Mouse (Mus musculus) spleen, postnatal 14 days (tissue): ENCODE data around the gene Gm17622.

Source experiments
- DNase-seq, 2 experiments: peaks; one replicate each; pipeline ENCODE4 v3.0.0; 2021 to 2022; ENCODE audit warnings: low spot score in 2 of 2

Gm17622 gene

GRCm38 (mm10) chr13:96490433-96490832, at the start of gene Gm17622:
TSS of gene Gm17622 (plus strand) at chr13:96490733.
- DNase-seq, result no peak

DNA sequence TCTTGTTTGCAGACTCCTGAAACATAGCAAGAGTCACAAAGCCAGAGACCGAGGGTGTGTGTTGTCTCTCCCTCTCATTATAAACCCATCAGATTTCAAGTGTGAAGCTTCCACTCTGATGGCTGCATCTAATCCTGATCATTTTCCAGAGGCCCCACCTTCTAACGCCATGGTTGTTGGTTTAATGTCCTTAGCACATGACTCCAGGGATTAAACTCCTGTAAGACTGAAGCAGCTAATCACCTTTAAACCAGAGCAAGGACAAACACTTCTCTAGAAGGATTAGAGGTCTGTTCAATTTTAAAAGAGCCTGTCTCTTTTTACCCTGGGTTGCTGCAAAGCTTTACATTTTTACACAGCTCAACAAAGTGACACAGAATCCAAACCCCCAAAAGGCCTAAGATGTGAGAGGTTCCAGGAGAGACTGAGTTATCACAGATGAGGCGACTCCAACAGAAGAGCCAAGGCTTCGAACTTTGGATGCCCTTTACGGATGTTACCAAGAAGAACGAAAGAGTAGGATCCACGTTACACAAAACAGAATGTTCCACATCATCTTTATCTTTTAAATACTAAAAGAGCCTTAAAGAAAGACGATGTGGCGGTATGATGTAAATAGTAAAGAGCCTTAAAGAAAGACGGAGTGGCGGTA, 40.2 kb upstream of the Gm17622 start:
- no peak for DNase-seq

GRCm38 (mm10) chr13:96450869-96451268, 39.7 kb upstream of the Gm17622 start:
- DNase-seq, result no peak

DNA sequence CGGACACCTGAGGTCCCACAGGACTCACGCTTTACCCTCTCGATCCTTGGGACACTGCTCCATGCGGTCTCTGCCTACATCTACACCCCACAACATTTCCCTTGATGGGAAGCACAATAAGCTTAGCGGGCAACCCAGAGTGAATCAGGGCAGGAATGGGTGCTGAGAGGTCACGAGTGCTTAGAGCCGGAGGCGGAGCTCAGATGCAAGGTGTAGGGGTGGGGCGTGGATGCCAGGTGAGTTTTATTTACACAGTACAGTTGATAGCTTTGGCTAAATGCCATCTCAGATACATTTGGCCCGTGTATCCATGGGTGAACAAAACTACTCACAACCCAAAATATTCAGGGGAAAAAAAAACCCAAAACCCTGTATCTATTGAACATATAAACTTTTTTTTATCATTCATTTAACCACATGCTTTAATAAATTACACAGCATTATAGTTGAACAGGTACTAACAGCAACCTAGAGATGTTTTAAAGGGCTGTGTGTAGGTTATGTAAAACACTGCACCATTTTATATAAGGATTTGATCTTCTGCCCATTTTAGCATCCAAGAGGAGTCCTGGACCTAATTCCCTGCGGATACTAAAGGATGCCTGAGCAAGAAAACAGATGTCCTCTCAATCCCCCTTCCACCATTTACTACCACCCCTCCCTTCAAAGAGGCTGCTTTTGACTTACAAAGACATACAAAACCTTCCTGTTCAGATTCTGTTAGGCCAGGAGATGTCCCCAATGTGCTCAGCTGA, 39.0 kb upstream of the Gm17622 start:
- no peak for DNase-seq

- DNase-seq, result no peak
These were observed 37.9 kb upstream of the Gm17622 start for GRCm38 (mm10) chr13:96452621-96453020.

DNA sequence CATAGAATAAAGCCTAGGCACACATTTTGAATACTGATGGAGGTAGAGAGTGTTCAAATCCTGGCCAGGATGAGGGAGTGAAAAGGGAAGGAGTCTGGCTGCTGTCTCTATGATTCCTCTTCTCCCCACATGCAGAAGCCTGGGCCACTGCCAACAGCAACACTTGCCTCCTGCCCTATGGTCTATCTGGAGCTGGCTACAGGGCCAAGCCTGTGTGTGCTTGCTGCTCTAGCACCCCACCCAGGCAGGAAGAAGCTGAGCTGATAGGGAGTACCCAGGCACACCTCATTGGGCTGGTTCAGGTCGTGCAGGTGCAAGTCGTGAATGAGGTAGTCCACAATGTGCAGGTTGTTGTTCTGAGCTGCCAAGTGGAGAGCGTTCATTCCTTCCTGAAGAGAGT, 36.2 kb upstream of the Gm17622 start:
- DNase-seq, result no peak

DNA sequence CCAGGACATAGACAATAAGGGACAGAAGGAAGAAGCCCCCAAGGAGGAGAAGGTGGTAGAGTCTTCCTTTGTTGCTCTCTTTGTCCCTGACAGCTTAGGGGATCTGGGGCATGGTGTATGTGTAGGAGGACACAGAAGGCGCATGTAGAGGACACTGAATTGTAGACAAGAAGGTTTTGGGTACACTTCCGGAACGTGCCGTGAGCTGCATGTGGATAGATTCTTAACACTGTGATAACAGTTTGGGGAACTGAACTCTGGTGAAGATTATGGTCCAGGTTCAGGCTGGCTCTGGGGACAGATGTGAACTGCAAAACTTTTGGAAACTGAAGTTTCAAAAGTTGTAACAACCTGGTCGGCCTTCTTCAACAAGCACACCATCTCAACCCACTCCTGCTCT, 33.0 kb upstream of the Gm17622 start:
- DNase-seq, result no peak

- DNase-seq, result no peak
These were observed 32.5 kb upstream of the Gm17622 start for GRCm38 (mm10) chr13:96458018-96458417.

GRCm38 (mm10) chr13:96458606-96459005, 31.9 kb upstream of the Gm17622 start:
- DNase-seq, result no peak

GRCm38 (mm10) chr13:96462644-96463043, 27.9 kb upstream of the Gm17622 start:
- no peak for DNase-seq

- no peak for DNase-seq
These were observed 25.2 kb upstream of the Gm17622 start for GRCm38 (mm10) chr13:96465315-96465714.

GRCm38 (mm10) chr13:96468678-96469077, 21.9 kb upstream of the Gm17622 start:
- no peak for DNase-seq

GRCm38 (mm10) chr13:96470556-96470955, 20.0 kb upstream of the Gm17622 start:
- DNase-seq, result no peak

DNA sequence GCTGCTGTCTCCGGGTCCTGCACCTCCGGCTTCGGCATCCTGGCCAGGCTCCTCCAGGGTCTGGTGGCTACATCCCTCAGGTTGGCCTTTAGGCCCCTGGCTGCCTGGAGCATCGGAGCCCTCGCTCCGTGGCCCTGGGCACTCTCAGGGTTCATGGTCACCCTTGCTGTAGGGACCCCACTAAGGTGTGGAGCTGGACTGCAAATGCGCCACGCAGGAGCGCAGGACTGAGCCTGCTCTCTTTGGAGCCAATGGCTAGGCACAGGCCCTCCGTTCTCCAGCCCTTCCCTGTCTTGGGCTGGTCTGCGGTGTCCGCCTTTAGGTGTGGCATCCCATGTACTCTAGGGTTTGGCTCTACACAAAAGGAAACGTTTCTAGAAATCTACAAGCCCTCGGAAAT, 19.6 kb upstream of the Gm17622 start, which contains the start of gene Ankdd1b:
Gene Ankdd1b (minus strand): TSS at position 242 of the 400 bp plus-strand sequence.
- no peak for DNase-seq

DNA sequence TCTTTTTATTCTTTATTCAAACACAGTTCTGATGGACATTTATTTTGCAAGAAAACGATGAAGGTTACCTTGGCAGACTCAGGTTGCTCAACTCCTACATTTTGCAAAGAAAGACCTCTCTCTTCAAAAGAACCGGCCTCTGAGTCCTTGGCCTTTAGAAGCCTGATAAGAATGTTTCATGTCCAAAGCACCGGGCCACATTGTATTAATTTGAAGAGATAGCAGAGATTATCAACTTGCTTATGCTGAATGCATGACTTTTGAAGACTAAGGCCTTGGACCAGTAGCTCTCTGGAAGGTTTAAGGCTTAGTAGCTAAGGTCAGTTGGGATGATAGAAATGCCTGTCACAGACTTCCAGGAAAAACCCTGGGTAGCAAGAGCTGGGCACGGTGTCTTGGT, 13.3 kb upstream of the Gm17622 start:
- no peak for DNase-seq

- DNase-seq, result no peak
These were observed 11.5 kb upstream of the Gm17622 start for GRCm38 (mm10) chr13:96478991-96479390.

DNA sequence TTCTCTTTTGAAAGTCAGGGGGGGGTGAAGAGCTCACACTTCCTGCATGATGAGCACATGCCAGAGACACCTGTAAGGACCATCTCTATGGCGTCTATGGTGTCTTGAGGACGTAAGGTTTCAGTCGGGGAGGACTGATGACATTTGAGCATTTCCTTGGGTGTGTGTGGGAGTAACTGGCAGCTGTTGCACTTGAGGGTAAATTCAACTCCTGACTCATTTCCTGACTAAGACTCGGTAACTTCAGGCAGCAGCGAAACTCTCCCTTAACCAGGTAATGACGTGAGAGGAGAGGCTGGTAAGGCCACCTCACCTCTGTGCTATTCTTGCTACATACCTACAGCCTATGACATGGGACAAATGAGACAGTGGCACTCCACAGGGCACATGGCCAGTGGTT, 3.3 kb upstream of the Gm17622 start:
- DNase-seq, result no peak

DNA sequence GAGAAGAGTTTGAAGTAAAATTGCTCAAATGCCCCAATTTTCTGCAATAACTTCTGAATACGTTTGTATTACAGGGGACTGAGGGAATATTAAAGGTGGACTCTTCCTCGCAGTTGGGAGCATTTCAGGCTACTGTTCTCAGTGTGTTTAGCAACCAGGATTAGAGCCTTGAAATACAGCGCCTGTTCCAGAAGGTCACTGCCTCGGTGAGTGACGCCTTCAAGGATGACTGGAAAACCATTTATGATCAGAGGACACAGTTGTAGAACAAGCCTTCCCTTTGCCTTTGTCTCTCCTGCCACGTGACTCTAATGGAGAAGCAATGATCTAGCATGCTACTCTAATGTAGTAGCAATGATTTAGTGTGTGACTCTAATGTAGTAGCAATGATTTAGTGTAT, 2.6 kb upstream of the Gm17622 start:
- no peak for DNase-seq

- no peak for DNase-seq
These were observed 6.1 kb downstream of the Gm17622 start for GRCm38 (mm10) chr13:96496630-96497029.

- no peak for DNase-seq
These were observed 9.4 kb downstream of the Gm17622 start for GRCm38 (mm10) chr13:96499891-96500290.

GRCm38 (mm10) chr13:96505661-96506060, 15.1 kb downstream of the Gm17622 start:
- no peak for DNase-seq

DNA sequence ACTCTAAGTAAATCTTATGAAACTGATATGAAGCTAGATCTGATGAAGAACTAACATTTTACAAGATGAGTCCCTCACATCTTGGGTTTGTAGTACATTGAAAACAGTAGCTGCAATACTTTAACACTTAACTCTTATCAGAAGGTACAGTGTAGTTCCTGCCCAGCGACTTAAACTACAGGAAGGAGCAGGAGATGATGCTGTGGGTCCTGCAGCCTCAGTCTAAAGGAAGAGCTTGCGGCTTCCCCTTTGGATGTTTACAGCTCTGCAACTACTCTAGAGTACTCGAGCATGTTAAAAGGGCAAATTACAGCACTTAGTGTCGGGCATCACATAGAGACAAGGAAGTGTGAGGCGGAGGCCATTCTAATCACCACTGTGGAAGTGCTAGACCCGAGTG, 15.8 kb downstream of the Gm17622 start:
- DNase-seq, result no peak

GRCm38 (mm10) chr13:96507541-96507940, 17.0 kb downstream of the Gm17622 start:
- no peak for DNase-seq
